Comparison of ENCODE assay signal across 22 mouse cellular contexts in genomic region chr1:151372823-151373222, GRCm38 (mm10). TPM values are rescaled to one million over a fixed set of nuclear protein-coding genes. Genes with fewer than 3 reads are reported as not detected.
DNase-seq lines count a peak whose midpoint lies in the region; ATAC-seq and TF ChIP-seq lines count a peak whose summit lies in the region.
"Had no signal": no experiment of that assay in that cellular context is flagged by ENCODE, and none has a peak within 500 bp of the region (broad histone marks: within the 10 kb centered on the region; RNA-seq: fewer than 3 reads in every experiment).

No protein-coding gene starts in this region.

- WGBS in lung, embryonic 14.5 days, result 56% methylated on average over 1 of the region's 1 CpGs
- WGBS in lung, embryonic 15.5 days, result 46% methylated on average over 1 of the region's 1 CpGs
- WGBS in lung, embryonic 16.5 days, result 61% methylated on average over 1 of the region's 1 CpGs
- 84% methylated on average over 1 of the region's 1 CpGs for WGBS in lung, adult 2 months
- WGBS in midbrain, embryonic 11.5 days, result 89% methylated on average over 1 of the region's 1 CpGs
- 96% methylated on average over 1 of the region's 1 CpGs for WGBS in midbrain, embryonic 15.5 days

- no peaks in the 10 kb centered on the region for H3K27me3 ChIP-seq in lung, embryonic 14.5 days (ENCODE audit: insufficient read depth, low read length)
- no peaks in the 10 kb centered on the region for H3K27me3 ChIP-seq in lung, embryonic 15.5 days
- no peaks in the 10 kb centered on the region for H3K27me3 ChIP-seq in lung, embryonic 16.5 days (ENCODE audit: control insufficient read depth, insufficient read depth, low read depth, low read length)
- no peaks in the 10 kb centered on the region for H3K27me3 ChIP-seq in midbrain, embryonic 11.5 days (ENCODE audit: control insufficient read depth, insufficient read depth, low read length)
- no peaks in the 10 kb centered on the region for H3K27me3 ChIP-seq in midbrain, embryonic 15.5 days (replicated peaks)
- H3K27me3 ChIP-seq: CH12.LX, Patski had no signal

- DNase-seq in lung, embryonic 14.5 days, result peak; percentile 88
- DNase-seq in lung, postnatal 10 days, result no peak
- DNase-seq in lung, postnatal 4 days, result no peak
- DNase-seq in lung, adult 2 months, result no peak
- DNase-seq in midbrain, embryonic 11.5 days (ENCODE audit: low spot score, missing footprints), result peak; percentile 37
- DNase-seq: adrenal gland, adult 2 months; adrenal gland, adult 8-10 months; adrenal gland, postnatal 10 days; adrenal gland, postnatal 14 days; adrenal gland, postnatal 25 days; adrenal gland, postnatal 36 days; B cell, adult 2 months; cerebellum, adult 11 months; cerebellum, adult 11-12 months had no signal

- no peak overlapping the region for H3K27ac ChIP-seq in lung, embryonic 14.5 days (ENCODE audit: low read depth)
- no peak overlapping the region for H3K27ac ChIP-seq in lung, embryonic 15.5 days
- H3K27ac ChIP-seq in lung, embryonic 16.5 days (ENCODE audit: low read length), result no peak overlapping the region
- no peak overlapping the region for H3K27ac ChIP-seq in midbrain, embryonic 11.5 days (ENCODE audit: low read depth, low read length)
- no peak overlapping the region for H3K27ac ChIP-seq in midbrain, embryonic 15.5 days

- no peak overlapping the region for H3K4me2 ChIP-seq in lung, embryonic 14.5 days
- H3K4me2 ChIP-seq in lung, embryonic 15.5 days, result no peak overlapping the region
- no peak overlapping the region for H3K4me2 ChIP-seq in lung, embryonic 16.5 days (ENCODE audit: low read depth, low read length)
- H3K4me2 ChIP-seq in midbrain, embryonic 11.5 days, result no peak overlapping the region
- H3K4me2 ChIP-seq in midbrain, embryonic 15.5 days, result no peak overlapping the region

- H3K4me1 ChIP-seq in lung, embryonic 14.5 days (ENCODE audit: insufficient read depth), result no peaks in the 10 kb centered on the region
- H3K4me1 ChIP-seq in lung, embryonic 15.5 days, result no peaks in the 10 kb centered on the region
- no peaks in the 10 kb centered on the region for H3K4me1 ChIP-seq in lung, embryonic 16.5 days (replicated peaks; ENCODE audit: control insufficient read depth, insufficient read depth, low read length)
- no peaks in the 10 kb centered on the region for H3K4me1 ChIP-seq in lung, adult 2 months (ENCODE audit: control insufficient read depth, insufficient read depth, low read length)
- H3K4me1 ChIP-seq in midbrain, embryonic 11.5 days (ENCODE audit: control insufficient read depth, insufficient read depth, low read length), result no peaks in the 10 kb centered on the region
- no peaks in the 10 kb centered on the region for H3K4me1 ChIP-seq in midbrain, embryonic 15.5 days

- no peak overlapping the region for H3K9ac ChIP-seq in lung, embryonic 14.5 days
- H3K9ac ChIP-seq in lung, embryonic 15.5 days, result no peak overlapping the region
- H3K9ac ChIP-seq in lung, embryonic 16.5 days (ENCODE audit: low read length), result no peak overlapping the region
- H3K9ac ChIP-seq in midbrain, embryonic 11.5 days (ENCODE audit: low read length), result no peak overlapping the region
- H3K9ac ChIP-seq in midbrain, embryonic 15.5 days, result no peak overlapping the region

- ATAC-seq in lung, embryonic 14.5 days (ENCODE audit: insufficient read depth), result peak; percentile 85
- ATAC-seq in lung, embryonic 15.5 days (ENCODE audit: borderline replicate concordance, extremely low read depth, low FRiP score, low TSS enrichment), result peak; percentile 86; the same call in 1 of the 2 replicates
- ATAC-seq in lung, embryonic 16.5 days (ENCODE audit: low read depth), result peak; percentile 82
- ATAC-seq in midbrain, embryonic 11.5 days (ENCODE audit: low FRiP score), result no peak
- ATAC-seq in midbrain, embryonic 15.5 days (replicated peaks), result no peak
- ATAC-seq: activated CD4-positive, CD25-positive, alpha-beta regulatory T cell, adult 4 months; CD4-positive, CD25-positive, alpha-beta regulatory T cell, adult 4 months; Patski had no signal

- TF ChIP-seq CTCF in lung, embryonic 14.5 days (IDR thresholded peaks at IDR 0.05; ENCODE audit: low read depth), result no peak
- no peak for TF ChIP-seq CTCF in lung, adult 2 months (IDR thresholded peaks at IDR 0.05; ENCODE audit: insufficient read depth, low read length)

- H3K4me3 ChIP-seq in lung, embryonic 14.5 days (ENCODE audit: low read depth, low read length), result no peak overlapping the region
- no peak overlapping the region for H3K4me3 ChIP-seq in lung, embryonic 15.5 days
- no peak overlapping the region for H3K4me3 ChIP-seq in lung, embryonic 16.5 days (ENCODE audit: low read length)
- no peak overlapping the region for H3K4me3 ChIP-seq in lung, adult 2 months (replicated peaks; ENCODE audit: extremely low read depth, low read depth, low read length)
- H3K4me3 ChIP-seq in midbrain, embryonic 11.5 days (ENCODE audit: low read depth, low read length), result no peak overlapping the region
- H3K4me3 ChIP-seq in midbrain, embryonic 15.5 days, result no peak overlapping the region

- no peaks in the 10 kb centered on the region for H3K9me3 ChIP-seq in lung, embryonic 14.5 days (ENCODE audit: low read depth, low read length)
- H3K9me3 ChIP-seq in lung, embryonic 15.5 days, result no peaks in the 10 kb centered on the region
- no peaks in the 10 kb centered on the region for H3K9me3 ChIP-seq in lung, embryonic 16.5 days (ENCODE audit: control insufficient read depth, low read length)
- H3K9me3 ChIP-seq in midbrain, embryonic 11.5 days (ENCODE audit: control insufficient read depth, low read length), result no peaks in the 10 kb centered on the region
- no peaks in the 10 kb centered on the region for H3K9me3 ChIP-seq in midbrain, embryonic 15.5 days
- H3K9me3 ChIP-seq: G1E had no signal

- TF ChIP-seq POLR2A in lung, adult 2 months (IDR thresholded peaks at IDR 0.05; ENCODE audit: borderline replicate concordance, extremely low read depth, low read depth, low read length), result no peak

- H3K36me3 ChIP-seq in lung, embryonic 14.5 days (ENCODE audit: insufficient read depth), result peaks cover 45% of the 10 kb centered on the region
- H3K36me3 ChIP-seq in lung, embryonic 15.5 days, result peaks cover 31% of the 10 kb centered on the region
- H3K36me3 ChIP-seq in lung, embryonic 16.5 days (ENCODE audit: control insufficient read depth, insufficient read depth, low read length), result peaks cover 30% of the 10 kb centered on the region
- H3K36me3 ChIP-seq in midbrain, embryonic 11.5 days (ENCODE audit: control insufficient read depth, insufficient read depth, low read length), result no peaks in the 10 kb centered on the region; the same call in 1 of the 2 replicates
- H3K36me3 ChIP-seq in midbrain, embryonic 15.5 days (replicated peaks), result peaks cover 12% of the 10 kb centered on the region

RNA-seq across cellular contexts. Expression of gene Ivns1abp, which starts 28.5 kb away (rescaled TPM):
- polyA plus RNA-seq in lung, embryonic 14.5 days (2014; fragmentation: Nextera tagmentation; extraction: Ambion mirVana), result 266 and 268 TPM in 2 replicates
- polyA plus RNA-seq in lung, embryonic 15.5 days (2015; fragmentation: Nextera tagmentation; extraction: Ambion mirVana), result 236 and 242 TPM in 2 replicates
- 212 and 230 TPM in 2 replicates for polyA plus RNA-seq in lung, embryonic 16.5 days (2015; fragmentation: Nextera tagmentation; extraction: Ambion mirVana)
- polyA plus RNA-seq in lung, adult 2 months (2012; rRNA removed), result 43.0 and 48.9 TPM in 2 replicates
- 434 and 473 TPM in 2 replicates for polyA plus RNA-seq in midbrain, embryonic 11.5 days (2014; fragmentation: Nextera tagmentation; extraction: Ambion mirVana)
- polyA plus RNA-seq in midbrain, embryonic 15.5 days (2015; fragmentation: Nextera tagmentation; extraction: Ambion mirVana), result 247 and 257 TPM in 2 replicates

RNA-seq across cellular contexts. Expression of gene Swt1, which starts 55.4 kb away (rescaled TPM):
- polyA plus RNA-seq in lung, embryonic 14.5 days (2014; fragmentation: Nextera tagmentation; extraction: Ambion mirVana), result 24.9 TPM in 2 replicates
- polyA plus RNA-seq in lung, embryonic 15.5 days (2015; fragmentation: Nextera tagmentation; extraction: Ambion mirVana), result 23.7 and 26.2 TPM in 2 replicates
- polyA plus RNA-seq in lung, embryonic 16.5 days (2015; fragmentation: Nextera tagmentation; extraction: Ambion mirVana), result 32.0 and 38.7 TPM in 2 replicates
- polyA plus RNA-seq in lung, adult 2 months (2012; rRNA removed), result 12.2 and 14.2 TPM in 2 replicates
- 23.6 and 27.8 TPM in 2 replicates for polyA plus RNA-seq in midbrain, embryonic 11.5 days (2014; fragmentation: Nextera tagmentation; extraction: Ambion mirVana)
- 13.0 and 13.9 TPM in 2 replicates for polyA plus RNA-seq in midbrain, embryonic 15.5 days (2015; fragmentation: Nextera tagmentation; extraction: Ambion mirVana)

RNA-seq across cellular contexts. Expression of gene Trmt1l, which starts 55.5 kb away (rescaled TPM):
- polyA plus RNA-seq in lung, embryonic 14.5 days (2014; fragmentation: Nextera tagmentation; extraction: Ambion mirVana), result 41.8 and 42.1 TPM in 2 replicates
- 41.1 and 42.7 TPM in 2 replicates for polyA plus RNA-seq in lung, embryonic 15.5 days (2015; fragmentation: Nextera tagmentation; extraction: Ambion mirVana)
- 39.9 and 41.7 TPM in 2 replicates for polyA plus RNA-seq in lung, embryonic 16.5 days (2015; fragmentation: Nextera tagmentation; extraction: Ambion mirVana)
- polyA plus RNA-seq in lung, adult 2 months (2012; rRNA removed), result 13.2 and 13.8 TPM in 2 replicates
- polyA plus RNA-seq in midbrain, embryonic 11.5 days (2014; fragmentation: Nextera tagmentation; extraction: Ambion mirVana), result 54.3 and 56.7 TPM in 2 replicates
- polyA plus RNA-seq in midbrain, embryonic 15.5 days (2015; fragmentation: Nextera tagmentation; extraction: Ambion mirVana), result 46.6 and 48.3 TPM in 2 replicates

Comparison
In these comparisons a context has a peak if more than half of its experiments do, and no peak if none do; other contexts are left out.
1. DNase-seq: peak in lung, embryonic 14.5 days (single experiment) and midbrain, embryonic 11.5 days (single experiment); none in lung, postnatal 10 days (single experiment), lung, postnatal 4 days (0 of 2) and lung, adult 2 months (single experiment).
2. ATAC-seq: peak in lung, embryonic 14.5 days (single experiment), lung, embryonic 15.5 days (single experiment) and lung, embryonic 16.5 days (single experiment); none in midbrain, embryonic 11.5 days (single experiment) and midbrain, embryonic 15.5 days (single experiment).